Mouse (Mus musculus) heart, embryonic 11.5 days (tissue): ENCODE data around the gene Kcnip4. TPM values are rescaled to one million over a fixed set of nuclear protein-coding genes. Genes with fewer than 3 reads are reported as not detected.
A peak's percentile ranks its signal among the peaks of the same experiment; 100 is the strongest.

Experiments
- ATAC-seq: fragments of 200-750 bp; cut with Nextera tagmentation; replicated peaks from 2 replicates; pipeline ENCODE4 v1.8.0; 2017; ENCODE audit warnings: moderate library complexity; ENCODE audit not compliant: insufficient number of reproducible peaks, low FRiP score, low TSS enrichment
- H3K27ac ChIP-seq: fragments of 300-500 bp; sonication (generic); 2 replicates; pipeline ENCODE4 v1.5.1; 2014; ENCODE audit warnings: mild to moderate bottlenecking, low read depth, low read length
- H3K27me3 ChIP-seq: fragments of 300-500 bp; sonication (generic); 2 replicates; pipeline ENCODE4 v1.6.1; 2014; ENCODE audit warnings: mild to moderate bottlenecking, low read length, mixed read lengths; ENCODE audit not compliant: control insufficient read depth, insufficient read depth
- H3K36me3 ChIP-seq: fragments of 300-500 bp; sonication (generic); 2 replicates; pipeline ENCODE4 v1.6.1; 2014; ENCODE audit warnings: mild to moderate bottlenecking, low read length, moderate library complexity, mixed read lengths; ENCODE audit not compliant: control insufficient read depth, insufficient read depth
- H3K4me1 ChIP-seq: fragments of 300-500 bp; sonication (generic); 2 replicates; pipeline ENCODE4 v1.6.1; 2014; ENCODE audit warnings: low read length; ENCODE audit not compliant: control insufficient read depth, insufficient read depth
- H3K4me2 ChIP-seq: fragments of 300-500 bp; sonication (generic); 2 replicates; pipeline ENCODE4 v1.6.1; 2014; ENCODE audit warnings: mild to moderate bottlenecking, moderate library complexity
- H3K4me3 ChIP-seq: fragments of 300-500 bp; sonication (generic); 2 replicates; pipeline ENCODE4 v1.5.1; 2014; ENCODE audit warnings: low read depth, low read length
- H3K9ac ChIP-seq: fragments of 300-500 bp; sonication (generic); 2 replicates; pipeline ENCODE4 v1.6.1; 2014; ENCODE audit warnings: mild to moderate bottlenecking, low read depth, low read length, moderate library complexity
- H3K9me3 ChIP-seq: fragments of 300-500 bp; sonication (generic); replicated peaks from 2 replicates; pipeline ENCODE4 v1.6.1; 2016; ENCODE audit warnings: low read length; ENCODE audit not compliant: control insufficient read depth
- WGBS: fragments of 180-500 bp; shearing (Covaris S2); extraction: QIAGEN DNeasy Blood & Tissue Kit; methylation state at CpG from one replicate; pipeline ENCODE4 v1.1.7; 2014; ENCODE audit not compliant: insufficient replicate concordance; 5-methylcytosine and 5-hydroxymethylcytosine counted together
- polyA plus RNA-seq: library from polyadenylated mRNA; unstranded; fragments of >200 nt; fragmentation: Nextera tagmentation; extraction: Ambion mirVana; gene quantifications from 2 replicates; pipeline ENCODE4 v1.2.1, GENCODE M21; 2014

The Kcnip4 gene
- polyA plus RNA-seq, 1 experiment from 2014 or later: 0.63 TPM

GRCm38 (mm10) chr5:49095432-49095831 lies 429.3 kb downstream of the Kcnip4 start:
- H3K9ac ChIP-seq: no peak overlapping the region
- no peak for ATAC-seq
- H3K9me3 ChIP-seq: no peaks in the 10 kb centered on the region
- no peak overlapping the region for H3K27ac ChIP-seq
- H3K4me3 ChIP-seq: no peak overlapping the region
- H3K4me2 ChIP-seq: no peak overlapping the region
- 75% methylated on average over 5 of the region's 5 CpGs for WGBS
- H3K4me1 ChIP-seq: no peaks in the 10 kb centered on the region
- no peaks in the 10 kb centered on the region for H3K36me3 ChIP-seq
- no peaks in the 10 kb centered on the region for H3K27me3 ChIP-seq

- 69% methylated on average over 2 of the region's 2 CpGs for WGBS
- no peak overlapping the region for H3K9ac ChIP-seq
- no peak overlapping the region for H3K27ac ChIP-seq
- H3K4me2 ChIP-seq: no peak overlapping the region
- ATAC-seq: no peak
- H3K9me3 ChIP-seq: no peaks in the 10 kb centered on the region
- H3K4me1 ChIP-seq: no peaks in the 10 kb centered on the region
- H3K4me3 ChIP-seq: no peak overlapping the region
- H3K36me3 ChIP-seq: no peaks in the 10 kb centered on the region
- H3K27me3 ChIP-seq: no peaks in the 10 kb centered on the region
Measured at GRCm38 (mm10) chr5:49094945-49095344, 429.8 kb downstream of the Kcnip4 start.

GRCm38 (mm10) chr5:49094306-49094705 lies 430.4 kb downstream of the Kcnip4 start:
- H3K27ac ChIP-seq: no peak overlapping the region
- no peak for ATAC-seq
- no peaks in the 10 kb centered on the region for H3K36me3 ChIP-seq
- no peak overlapping the region for H3K9ac ChIP-seq
- H3K4me2 ChIP-seq: no peak overlapping the region
- H3K4me1 ChIP-seq: no peaks in the 10 kb centered on the region
- 71% methylated on average over 3 of the region's 3 CpGs for WGBS
- H3K4me3 ChIP-seq: no peak overlapping the region
- no peaks in the 10 kb centered on the region for H3K27me3 ChIP-seq
- H3K9me3 ChIP-seq: no peaks in the 10 kb centered on the region

- peak overlapping the region; percentile 7; the same call in 1 of the 2 replicates for H3K4me2 ChIP-seq
- no peaks in the 10 kb centered on the region for H3K27me3 ChIP-seq
- H3K9me3 ChIP-seq: no peaks in the 10 kb centered on the region
- H3K4me3 ChIP-seq: no peak overlapping the region
- no peaks in the 10 kb centered on the region for H3K4me1 ChIP-seq
- no peaks in the 10 kb centered on the region for H3K36me3 ChIP-seq
- H3K9ac ChIP-seq: no peak overlapping the region
- 0 out of 2 replicates have a peak, but pooled peaks have one; percentile 35 for ATAC-seq
- H3K27ac ChIP-seq: no peak overlapping the region
- 16% methylated on average over 6 of the region's 6 CpGs for WGBS
Measured at GRCm38 (mm10) chr5:49090122-49090680, 434.5 kb downstream of the Kcnip4 start.

- Histone ChIP-seq H3K4me2 (no peak overlapping the region), H3K4me1 (no peaks in the 10 kb centered on the region), H3K27ac (no peak overlapping the region), H3K27me3 (no peaks in the 10 kb centered on the region), H3K9ac (no peak overlapping the region), H3K4me3 (no peak overlapping the region), H3K9me3 (no peaks in the 10 kb centered on the region), H3K36me3 (no peaks in the 10 kb centered on the region)
- ATAC-seq: no peak
- whole genome bisulfite sequencing: 26% methylated on average over 1 of the region's 1 CpGs
Measured at GRCm38 (mm10) chr5:49065646-49066045, 459.1 kb downstream of the Kcnip4 start.

- no peak overlapping the region for H3K27ac ChIP-seq
Measured at GRCm38 (mm10) chr5:49058926-49059325, 465.8 kb downstream of the Kcnip4 start.

GRCm38 (mm10) chr5:49057636-49058340 lies 466.9 kb downstream of the Kcnip4 start:
- Histone ChIP-seq H3K36me3 (no peaks in the 10 kb centered on the region), H3K27me3 (no peaks in the 10 kb centered on the region), H3K4me2 (no peak overlapping the region), H3K4me1 (no peaks in the 10 kb centered on the region), H3K4me3 (no peak overlapping the region), H3K27ac (no peak overlapping the region), H3K9me3 (no peaks in the 10 kb centered on the region), H3K9ac (no peak overlapping the region)
- WGBS: 74% methylated on average over 4 of the region's 4 CpGs
- ATAC-seq: no peak

More at GRCm38 (mm10) chr5:49058926-49059325, 465.8 kb downstream of the Kcnip4 start:
- H3K36me3 ChIP-seq: no peaks in the 10 kb centered on the region
- no peak overlapping the region for H3K9ac ChIP-seq
- no peak overlapping the region for H3K4me3 ChIP-seq
- H3K4me2 ChIP-seq: no peak overlapping the region
- H3K4me1 ChIP-seq: no peaks in the 10 kb centered on the region
- no peaks in the 10 kb centered on the region for H3K9me3 ChIP-seq
- no peak for ATAC-seq
- no peaks in the 10 kb centered on the region for H3K27me3 ChIP-seq

- H3K36me3 ChIP-seq: no peaks in the 10 kb centered on the region
- H3K4me1 ChIP-seq: no peaks in the 10 kb centered on the region
- ATAC-seq: no peak
- no peak overlapping the region for H3K27ac ChIP-seq
- no peak overlapping the region for H3K4me2 ChIP-seq
- no peaks in the 10 kb centered on the region for H3K27me3 ChIP-seq
- H3K4me3 ChIP-seq: no peak overlapping the region
- H3K9me3 ChIP-seq: no peaks in the 10 kb centered on the region
- no peak overlapping the region for H3K9ac ChIP-seq
- 60% methylated on average over 1 of the region's 1 CpGs for WGBS
Measured at GRCm38 (mm10) chr5:49047960-49048359, 476.7 kb downstream of the Kcnip4 start.
